In the genomic region with DNA sequence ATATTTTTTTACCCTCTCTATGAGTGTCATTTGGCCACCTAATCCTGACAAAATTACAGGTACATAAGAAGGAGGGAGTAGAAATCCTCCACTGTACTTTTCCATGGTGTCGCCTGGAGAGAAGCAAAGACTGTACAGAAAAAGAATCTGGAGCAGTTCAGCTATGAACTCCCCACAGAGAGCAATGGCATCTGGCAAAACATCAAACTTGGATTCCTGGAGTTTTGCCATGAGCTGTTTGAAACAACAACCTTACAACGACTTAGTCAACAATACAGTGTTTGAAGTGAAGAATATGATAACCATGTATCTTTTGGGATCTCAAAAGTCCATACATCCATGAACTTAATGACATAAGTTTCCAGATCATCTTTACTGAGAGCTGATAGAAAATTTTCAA, we compare ENCODE assay signal across 27 mouse cellular contexts. TPM values are rescaled to one million over a fixed set of nuclear protein-coding genes. Genes with fewer than 3 reads are reported as not detected.
DNase-seq lines count a peak whose midpoint lies in the region; ATAC-seq lines count a peak whose summit lies in the region.
"Had no signal": no experiment of that assay in that cellular context is flagged by ENCODE, and none has a peak within 500 bp of the region (broad histone marks: within the 10 kb centered on the region; RNA-seq: fewer than 3 reads in every experiment).

No protein-coding gene starts in this region.

- no peaks in the 10 kb centered on the region for H3K4me1 ChIP-seq in kidney, embryonic 16.5 days (ENCODE audit: insufficient read depth, low read length)
- H3K4me1 ChIP-seq: embryonic facial prominence, embryonic 15.5 days; forebrain, embryonic 10.5 days; heart, embryonic 10.5 days; hindbrain, embryonic 12.5 days had no signal

- no peaks in the 10 kb centered on the region for H3K27me3 ChIP-seq in kidney, embryonic 16.5 days (ENCODE audit: insufficient read depth, low read length)
- H3K27me3 ChIP-seq: embryonic facial prominence, embryonic 15.5 days; hindbrain, embryonic 12.5 days; Patski had no signal

- no peak for ATAC-seq in kidney, embryonic 16.5 days (ENCODE audit: low FRiP score, low TSS enrichment)
- ATAC-seq: activated CD4-positive, CD25-positive, alpha-beta regulatory T cell, adult 4 months; forebrain, embryonic 14.5 days; hindbrain, embryonic 16.5 days; Patski had no signal

- H3K27ac ChIP-seq in kidney, embryonic 16.5 days (ENCODE audit: low read length) = peak overlapping the region; percentile 9; the same call in 1 of the 2 replicates
- H3K27ac ChIP-seq: embryonic facial prominence, embryonic 15.5 days; forebrain, embryonic 10.5 days; heart, embryonic 10.5 days; hindbrain, embryonic 12.5 days had no signal

- H3K36me3 ChIP-seq in kidney, embryonic 16.5 days (ENCODE audit: insufficient read depth, low read length) = no peaks in the 10 kb centered on the region
- H3K36me3 ChIP-seq: embryonic facial prominence, embryonic 15.5 days; forebrain, embryonic 10.5 days; heart, embryonic 10.5 days; hindbrain, embryonic 12.5 days had no signal

- DNase-seq in adrenal gland, postnatal 14 days = peak; percentile 5
- no peak for DNase-seq in adrenal gland, postnatal 4 days (ENCODE audit: low spot score in 2 of 2)
- peak; percentile 65 for DNase-seq in kidney, adult 9 months
- DNase-seq in kidney, adult 11 months = no peak
- DNase-seq in Muller cell, postnatal 12 days (ENCODE audit: inconsistent ontology term) = peak; percentile 23
- DNase-seq in heart, adult 11 months = no peak
- no peak for DNase-seq in left cerebral cortex, adult 18-20 months (ENCODE audit: low spot score in 2 of 2)
- DNase-seq: adrenal gland, adult 2 months; cerebellum, adult 2 months; gastrocnemius, postnatal 36 days; heart, adult 18-20 months; heart, postnatal 10 days; heart, postnatal 4 days had no signal

- no peak overlapping the region for H3K9ac ChIP-seq in kidney, embryonic 16.5 days (replicated peaks; ENCODE audit: low read length)
- H3K9ac ChIP-seq: embryonic facial prominence, embryonic 15.5 days; hindbrain, embryonic 12.5 days had no signal

- WGBS in kidney, embryonic 16.5 days = 60% methylated on average over 2 of the region's 2 CpGs

- no peaks in the 10 kb centered on the region for H3K9me3 ChIP-seq in kidney, embryonic 16.5 days (ENCODE audit: low read length)
- H3K9me3 ChIP-seq: embryonic facial prominence, embryonic 15.5 days; forebrain, embryonic 10.5 days; heart, embryonic 10.5 days; hindbrain, embryonic 12.5 days had no signal

- no peak overlapping the region for H3K4me3 ChIP-seq in kidney, embryonic 16.5 days (ENCODE audit: low read length)
- H3K4me3 ChIP-seq: embryonic facial prominence, embryonic 15.5 days; erythroblast, embryonic 14.5 days; forebrain, embryonic 10.5 days; heart, embryonic 10.5 days; hindbrain, embryonic 12.5 days had no signal

- H3K4me2 ChIP-seq in kidney, embryonic 16.5 days (replicated peaks; ENCODE audit: low read depth, low read length) = no peak overlapping the region
- H3K4me2 ChIP-seq: embryonic facial prominence, embryonic 15.5 days; hindbrain, embryonic 12.5 days had no signal

RNA-seq across cellular contexts. Expression of gene Ugt2b5, which starts 34.6 kb away (rescaled TPM):
- total RNA-seq in adrenal gland, postnatal 14 days (2021) = 0.38 and 15.4 TPM in 2 replicates
- 10 to 100 TPM in 1 of 2 experiments, under 1 TPM in 1; 0.76 to 10.5 TPM for total RNA-seq in adrenal gland, postnatal 4 days (2021)
- 22.0 and 25.3 TPM in 2 replicates for polyA plus RNA-seq in kidney, embryonic 16.5 days (2015; fragmentation: Nextera tagmentation; extraction: Ambion mirVana)
- total RNA-seq in left cerebral cortex, adult 18-20 months (2021) = not detected
- total RNA-seq: gastrocnemius, postnatal 36 days; heart, adult 18-20 months; heart, postnatal 10 days; heart, postnatal 4 days; MEL had no signal
- polyA plus RNA-seq: activated CD4-positive, CD25-positive, alpha-beta regulatory T cell, adult 4 months; C2C12; embryonic facial prominence, embryonic 11.5 days; embryonic facial prominence, embryonic 15.5 days; erythroblast, embryonic 14.5 days; forebrain, embryonic 10.5 days; heart, embryonic 14.5 days; hindbrain, embryonic 12.5 days had no signal

Comparison
In these comparisons a context has a peak if more than half of its experiments do, and no peak if none do; other contexts are left out.
1. DNase-seq: peak in adrenal gland, postnatal 14 days (single experiment), kidney, adult 9 months (single experiment) and Muller cell, postnatal 12 days (single experiment); none in adrenal gland, postnatal 4 days (0 of 2), kidney, adult 11 months (single experiment), heart, adult 11 months (single experiment) and left cerebral cortex, adult 18-20 months (0 of 2).